Mouse (Mus musculus) layer of hippocampus, postnatal 14 days (tissue): ENCODE data around the gene Ltb4r2. TPM values are rescaled to one million over a fixed set of nuclear protein-coding genes. Genes with fewer than 3 reads are reported as not detected.

Experiments
- DNase-seq, 2 experiments: peaks; one replicate each; pipeline ENCODE4 v3.0.0; 2021 to 2022; ENCODE audit warnings: low spot score in 2 of 2, mixed read lengths in 1 of 2
- total RNA-seq, 2 experiments: library from RNA; stranded (reverse); gene quantifications; 2 replicates each; pipeline ENCODE4 v1.2.3; 2021

Gene Ltb4r2
- total RNA-seq, 2 experiments from 2014 or later = 0.30 to 0.38 TPM

GRCm38 (mm10) chr14:55735758-55736157 is 25.5 kb upstream of the Ltb4r2 start:
- no peak for DNase-seq

- no peak for DNase-seq
Observed at GRCm38 (mm10) chr14:55737086-55737687, 24.0 kb upstream of the Ltb4r2 start.

GRCm38 (mm10) chr14:55743711-55744110 is 17.5 kb upstream of the Ltb4r2 start:
- peak; percentile 85 to 88 for DNase-seq

GRCm38 (mm10) chr14:55745180-55745860 is 15.9 kb upstream of the Ltb4r2 start, which contains the start of the genes Dhrs1 and Nop9:
Gene Dhrs1, minus strand, starts transcription at chr14:55745690.
Gene Nop9, plus strand, starts transcription at chr14:55745693.
- DNase-seq = peak; percentile 82 to 84

- DNase-seq = no peak
Observed at GRCm38 (mm10) chr14:55745861-55746237, 15.4 kb upstream of the Ltb4r2 start.

GRCm38 (mm10) chr14:55747051-55747847 is 14.0 kb upstream of the Ltb4r2 start:
- no peak for DNase-seq

- DNase-seq = no peak
Observed at GRCm38 (mm10) chr14:55757566-55757965, 3.7 kb upstream of the Ltb4r2 start.

- DNase-seq = peak in 1 of 2 experiments; percentile 47
Observed at GRCm38 (mm10) chr14:55758363-55758784, 2.9 kb upstream of the Ltb4r2 start, which contains the start of gene Cideb. Gene Cideb, minus strand, starts transcription at chr14:55758458.

- peak; percentile 84 to 85 for DNase-seq
Observed at GRCm38 (mm10) chr14:55760156-55760555, 1.1 kb upstream of the Ltb4r2 start.

GRCm38 (mm10) chr14:55762001-55762821 is 983 bp downstream of the Ltb4r2 start:
- DNase-seq = peak; percentile 39 to 68

- DNase-seq = no peak
Observed at GRCm38 (mm10) chr14:55763166-55763565, 1.9 kb downstream of the Ltb4r2 start.

GRCm38 (mm10) chr14:55765696-55766095 is 4.5 kb downstream of the Ltb4r2 start, which contains the start of gene Ltb4r1:
Gene Ltb4r1, plus strand, starts transcription at chr14:55765962.
- no peak for DNase-seq

- DNase-seq = no peak
Observed at GRCm38 (mm10) chr14:55767519-55768414, 6.5 kb downstream of the Ltb4r2 start.

- DNase-seq = no peak
Observed at GRCm38 (mm10) chr14:55768555-55768954, 7.3 kb downstream of the Ltb4r2 start.

- no peak for DNase-seq
Observed at GRCm38 (mm10) chr14:55769087-55769703, 8.0 kb downstream of the Ltb4r2 start.

GRCm38 (mm10) chr14:55776711-55777110 is 15.5 kb downstream of the Ltb4r2 start:
- no peak for DNase-seq

GRCm38 (mm10) chr14:55777176-55777575 is 15.9 kb downstream of the Ltb4r2 start:
- DNase-seq = no peak

- DNase-seq = no peak
Observed at GRCm38 (mm10) chr14:55777806-55778205, 16.6 kb downstream of the Ltb4r2 start.

GRCm38 (mm10) chr14:55778686-55779085 is 17.5 kb downstream of the Ltb4r2 start:
- DNase-seq = no peak
